Mouse (Mus musculus): ENCODE measurements around the gene Stx16. TPM values are rescaled to one million over a fixed set of nuclear protein-coding genes. Genes with fewer than 3 reads are reported as not detected.

Stx16 gene
- total and polyA plus RNA-seq, 2 experiments from 2014 or later: 10.5 to 35.4 TPM

DNA sequence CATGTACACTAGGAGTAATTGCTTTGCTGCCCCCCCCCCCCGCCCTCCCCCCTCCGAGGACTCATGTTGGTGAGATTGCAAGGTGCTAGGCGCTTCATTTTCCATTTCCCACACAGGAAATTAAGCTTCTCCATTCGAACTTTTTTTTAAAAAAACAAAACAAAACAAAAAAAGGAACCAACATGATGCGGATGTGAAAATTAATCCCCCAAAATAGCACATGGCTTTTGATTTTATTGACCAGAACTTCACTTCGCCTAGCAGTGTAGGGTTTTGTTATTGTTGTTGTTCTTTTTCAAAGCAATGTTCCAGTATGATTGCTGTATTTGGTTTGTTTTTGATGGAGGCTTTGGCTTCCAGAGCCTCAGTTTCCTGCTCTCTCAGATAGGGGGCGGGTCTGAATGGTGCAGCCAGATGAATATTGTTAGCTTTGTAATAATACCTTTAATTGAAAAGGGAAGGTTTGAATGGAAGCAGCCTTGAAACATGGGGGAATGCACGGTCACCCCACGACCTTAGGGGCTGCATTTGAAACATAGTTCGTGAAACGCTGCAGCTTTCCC lies 1.7 kb downstream of the Stx16 start:
- Histone ChIP-seq H3K4me3 (ENCODE audit: low read depth, low read length) (peak overlapping the region; percentile 67), H3K4me1 (ENCODE audit: insufficient read depth, low read length) (peaks cover 5% of the 10 kb centered on the region), H3K27me3 (ENCODE audit: insufficient read depth, low read length) (no peaks in the 10 kb centered on the region), H3K9me3 (ENCODE audit: low read length) (no peaks in the 10 kb centered on the region), H3K9ac (replicated peaks; ENCODE audit: low read length, poor library complexity, severe bottlenecking) (peak overlapping the region; percentile 60), H3K36me3 (ENCODE audit: insufficient read depth, low read length) (no peaks in the 10 kb centered on the region), H3K4me2 (ENCODE audit: low read depth, low read length, poor library complexity, severe bottlenecking) (peak overlapping the region; percentile 86), H3K27ac (ENCODE audit: low read depth, low read length) (no peak overlapping the region)
- ATAC-seq (ENCODE audit: low FRiP score): no peak
- no peak for DNase-seq (ENCODE audit: low spot score)
- 7% methylated on average over 10 of the region's 11 CpGs for WGBS
- TF ChIP-seq CTCF (IDR thresholded peaks at IDR 0.05): peak; percentile 45

DNA sequence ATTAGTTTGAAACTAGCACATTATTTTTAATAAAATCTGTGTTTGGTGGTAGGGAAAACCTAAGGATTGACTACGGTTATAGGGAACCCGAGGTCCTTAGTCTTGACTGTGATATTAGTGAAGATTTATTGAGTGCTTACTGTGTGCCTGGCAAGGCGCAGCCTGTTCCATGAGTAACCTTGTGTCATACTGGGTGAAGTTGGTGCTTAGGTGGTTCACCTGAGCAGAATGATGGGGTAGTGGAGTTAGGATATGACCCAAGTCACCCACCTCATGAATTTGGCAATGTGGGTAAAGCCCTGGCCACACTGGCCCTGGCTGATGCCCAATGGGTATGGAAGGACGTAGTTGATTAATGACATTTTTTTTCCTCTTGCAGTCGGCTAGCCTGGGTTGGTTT lies 5.7 kb downstream of the Stx16 start:
- Histone ChIP-seq H3K4me1 (ENCODE audit: insufficient read depth, low read length) (no peaks in the 10 kb centered on the region; the same call in none of the 2 replicates), H3K9me3 (ENCODE audit: low read length) (no peaks in the 10 kb centered on the region), H3K4me3 (ENCODE audit: low read depth, low read length) (no peak overlapping the region), H3K36me3 (ENCODE audit: insufficient read depth, low read length) (no peaks in the 10 kb centered on the region), H3K9ac (replicated peaks; ENCODE audit: low read length, poor library complexity, severe bottlenecking) (no peak overlapping the region), H3K27ac (ENCODE audit: low read depth, low read length) (no peak overlapping the region), H3K27me3 (ENCODE audit: insufficient read depth, low read length) (no peaks in the 10 kb centered on the region), H3K4me2 (ENCODE audit: low read depth, low read length, poor library complexity, severe bottlenecking) (no peak overlapping the region)
- DNase-seq (ENCODE audit: low spot score) (no peak), ATAC-seq (ENCODE audit: low FRiP score) (no peak)
- TF ChIP-seq CTCF (IDR thresholded peaks at IDR 0.05): no peak
- 87% methylated on average over 5 of the region's 5 CpGs for WGBS

DNA sequence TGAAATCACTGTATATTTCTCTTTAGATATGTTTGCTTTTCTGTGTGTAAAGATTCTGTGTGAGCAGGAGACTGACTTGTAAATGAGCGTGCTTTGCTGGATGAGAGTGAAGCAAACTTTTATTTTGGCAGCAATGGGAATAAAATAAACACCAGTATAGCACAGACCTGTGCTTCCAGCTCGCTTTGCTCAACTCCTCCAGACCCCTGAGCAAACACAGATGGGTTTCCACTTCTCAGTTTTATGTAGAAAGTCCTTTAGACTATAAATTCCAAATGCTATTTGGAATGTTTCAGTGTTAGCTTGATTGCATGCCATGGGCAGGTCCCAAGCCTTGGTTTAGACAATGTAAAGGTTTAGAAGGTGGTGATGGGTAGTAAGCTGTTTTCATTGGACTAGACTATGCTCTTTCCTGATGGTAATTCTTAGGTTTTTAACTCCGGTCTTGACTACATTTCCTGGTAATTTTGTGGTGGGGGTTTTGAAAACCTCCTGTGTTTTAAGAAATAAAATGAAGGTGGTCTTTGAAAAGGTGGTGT lies 6.3 kb downstream of the Stx16 start:
- Histone ChIP-seq H3K4me2 (ENCODE audit: low read depth, low read length, poor library complexity, severe bottlenecking) (no peak overlapping the region), H3K9me3 (ENCODE audit: low read length) (no peaks in the 10 kb centered on the region), H3K36me3 (ENCODE audit: insufficient read depth, low read length) (no peaks in the 10 kb centered on the region), H3K27ac (ENCODE audit: low read depth, low read length) (no peak overlapping the region), H3K4me1 (ENCODE audit: insufficient read depth, low read length) (no peaks in the 10 kb centered on the region; the same call in none of the 2 replicates), H3K4me3 (ENCODE audit: low read depth, low read length) (no peak overlapping the region), H3K9ac (replicated peaks; ENCODE audit: low read length, poor library complexity, severe bottlenecking) (no peak overlapping the region), H3K27me3 (ENCODE audit: insufficient read depth, low read length) (no peaks in the 10 kb centered on the region)
- 84% methylated on average over 3 of the region's 3 CpGs for WGBS
- TF ChIP-seq CTCF (IDR thresholded peaks at IDR 0.05): no peak
- DNase-seq (ENCODE audit: low spot score) (no peak), ATAC-seq (ENCODE audit: low FRiP score) (no peak)

DNA sequence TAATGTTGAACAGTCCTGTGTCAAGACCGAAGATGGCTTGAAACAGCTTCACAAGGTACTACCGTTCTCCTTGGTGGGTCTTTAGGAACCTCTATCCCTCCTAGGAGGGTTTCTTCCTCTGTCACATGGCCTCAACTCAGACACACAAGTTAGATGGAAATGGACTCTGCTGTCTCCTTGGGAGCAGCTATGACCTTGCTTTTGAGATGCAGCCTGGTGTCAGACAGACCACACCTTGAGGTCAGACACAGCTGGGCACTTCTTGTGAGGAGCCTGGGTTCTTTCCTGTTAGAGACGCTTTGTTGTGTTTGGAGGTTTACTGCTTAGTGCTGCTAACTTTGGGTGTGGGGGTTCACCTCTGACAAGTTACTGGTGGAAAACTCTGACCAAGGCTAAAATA lies 19.0 kb downstream of the Stx16 start:
- 98% methylated on average over 3 of the region's 3 CpGs for WGBS
- no peak for TF ChIP-seq CTCF (IDR thresholded peaks at IDR 0.05)
- H3K4me1 ChIP-seq (ENCODE audit: insufficient read depth, low read length): no peaks in the 10 kb centered on the region
- no peak overlapping the region for H3K4me2 ChIP-seq (ENCODE audit: low read depth, low read length, poor library complexity, severe bottlenecking)
- no peaks in the 10 kb centered on the region for H3K9me3 ChIP-seq (ENCODE audit: low read length)
- no peak overlapping the region for H3K27ac ChIP-seq (ENCODE audit: low read depth, low read length)
- no peak overlapping the region for H3K9ac ChIP-seq (replicated peaks; ENCODE audit: low read length, poor library complexity, severe bottlenecking)
- DNase-seq (ENCODE audit: low spot score) (no peak), ATAC-seq (ENCODE audit: low FRiP score) (no peak)
- no peaks in the 10 kb centered on the region for H3K27me3 ChIP-seq (ENCODE audit: insufficient read depth, low read length)
- peaks cover 12% of the 10 kb centered on the region; the same call in 1 of the 2 replicates for H3K36me3 ChIP-seq (ENCODE audit: insufficient read depth, low read length)
- H3K4me3 ChIP-seq (ENCODE audit: low read depth, low read length): no peak overlapping the region

DNA sequence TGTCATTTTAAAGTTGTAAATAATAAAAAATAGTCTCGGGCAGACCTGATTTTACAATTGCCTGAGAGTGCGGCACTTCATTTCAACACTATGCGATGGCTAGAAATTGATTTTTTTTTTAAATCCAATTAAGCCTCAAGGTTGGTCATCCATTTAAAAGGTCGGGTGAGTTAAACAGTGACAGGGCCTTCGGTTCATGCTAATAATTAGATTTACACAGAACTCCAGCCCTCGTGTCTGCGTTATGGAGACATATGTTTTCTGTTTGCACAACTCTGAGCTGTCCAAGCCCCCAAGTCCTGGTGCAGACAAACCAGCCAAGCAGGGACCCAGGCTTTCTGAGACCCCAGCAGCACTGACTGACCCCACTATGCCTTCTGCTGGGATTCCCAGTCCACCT lies 26.3 kb downstream of the Stx16 start:
- no peaks in the 10 kb centered on the region for H3K27me3 ChIP-seq (ENCODE audit: insufficient read depth, low read length)
- H3K4me1 ChIP-seq (ENCODE audit: insufficient read depth, low read length): no peaks in the 10 kb centered on the region
- WGBS: 71% methylated on average over 7 of the region's 7 CpGs
- no peaks in the 10 kb centered on the region for H3K9me3 ChIP-seq (ENCODE audit: low read length)
- peaks cover 5% of the 10 kb centered on the region; the same call in 1 of the 2 replicates for H3K36me3 ChIP-seq (ENCODE audit: insufficient read depth, low read length)
- no peak overlapping the region for H3K4me3 ChIP-seq (ENCODE audit: low read depth, low read length)
- H3K9ac ChIP-seq (replicated peaks; ENCODE audit: low read length, poor library complexity, severe bottlenecking): no peak overlapping the region
- ATAC-seq (ENCODE audit: low FRiP score) (no peak), DNase-seq (ENCODE audit: low spot score) (no peak)
- TF ChIP-seq CTCF (IDR thresholded peaks at IDR 0.05): no peak
- no peak overlapping the region for H3K27ac ChIP-seq (ENCODE audit: low read depth, low read length)
- H3K4me2 ChIP-seq (ENCODE audit: low read depth, low read length, poor library complexity, severe bottlenecking): no peak overlapping the region

DNA sequence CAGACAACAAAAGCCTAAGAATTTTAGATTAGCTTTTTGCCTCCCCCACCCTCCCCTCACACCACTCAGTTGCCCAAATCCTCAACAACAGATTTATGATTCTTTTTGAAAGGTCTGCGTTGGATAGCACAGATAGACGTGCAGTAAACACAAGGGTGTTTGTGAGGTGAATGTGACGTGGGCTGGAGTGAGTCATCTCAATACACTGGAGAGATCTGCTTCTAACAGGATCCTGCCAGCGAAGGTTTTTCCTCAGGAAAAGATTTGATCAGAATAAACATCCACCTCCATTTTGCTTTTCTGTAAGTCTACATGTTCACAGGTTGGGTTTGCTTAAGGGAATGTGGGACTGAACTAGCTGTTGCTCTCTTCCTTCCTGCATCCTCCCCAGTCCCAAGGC lies 27.4 kb downstream of the Stx16 start:
- no peak overlapping the region for H3K4me3 ChIP-seq (ENCODE audit: low read depth, low read length)
- H3K27ac ChIP-seq (ENCODE audit: low read depth, low read length): no peak overlapping the region
- no peaks in the 10 kb centered on the region for H3K27me3 ChIP-seq (ENCODE audit: insufficient read depth, low read length)
- peaks cover 5% of the 10 kb centered on the region; the same call in 1 of the 2 replicates for H3K36me3 ChIP-seq (ENCODE audit: insufficient read depth, low read length)
- WGBS: 89% methylated on average over 4 of the region's 4 CpGs
- ATAC-seq (ENCODE audit: low FRiP score): no peak
- no peak overlapping the region for H3K4me2 ChIP-seq (ENCODE audit: low read depth, low read length, poor library complexity, severe bottlenecking)
- no peaks in the 10 kb centered on the region for H3K4me1 ChIP-seq (ENCODE audit: insufficient read depth, low read length)
- H3K9ac ChIP-seq (replicated peaks; ENCODE audit: low read length, poor library complexity, severe bottlenecking): no peak overlapping the region
- TF ChIP-seq CTCF (IDR thresholded peaks at IDR 0.05): no peak
- DNase-seq (ENCODE audit: low spot score): no peak
- no peaks in the 10 kb centered on the region for H3K9me3 ChIP-seq (ENCODE audit: low read length)
